Mouse (Mus musculus) kidney, embryonic 16.5 days (tissue): ENCODE results near the gene Arhgef28. TPM values are rescaled to one million over a fixed set of nuclear protein-coding genes. Genes with fewer than 3 reads are reported as not detected.

ENCODE experiments used
- ATAC-seq: fragments of 200-750 bp; cut with Nextera tagmentation; 2 replicates; pipeline ENCODE4 v1.8.0; 2017; ENCODE audit warnings: moderate TSS enrichment; ENCODE audit not compliant: low FRiP score, low TSS enrichment
- H3K27ac ChIP-seq: fragments of 300-500 bp; sonication (generic); 2 replicates; pipeline ENCODE4 v1.5.1; 2014; ENCODE audit warnings: low read length
- H3K27me3 ChIP-seq: fragments of 300-500 bp; sonication (generic); 2 replicates; pipeline ENCODE4 v1.6.1; 2014; ENCODE audit warnings: low read length, control low read depth, mixed read lengths; ENCODE audit not compliant: insufficient read depth
- H3K36me3 ChIP-seq: fragments of 300-500 bp; sonication (generic); 2 replicates; pipeline ENCODE4 v1.6.1; 2014; ENCODE audit warnings: low read length, control low read depth, mixed read lengths; ENCODE audit not compliant: insufficient read depth
- H3K4me1 ChIP-seq: fragments of 300-500 bp; sonication (generic); 2 replicates; pipeline ENCODE4 v1.6.1; 2014; ENCODE audit warnings: low read length, control low read depth, mixed read lengths; ENCODE audit not compliant: insufficient read depth
- H3K4me2 ChIP-seq: fragments of 300-500 bp; sonication (generic); replicated peaks from 2 replicates; pipeline ENCODE4 v1.6.1; 2014; ENCODE audit warnings: low read depth, low read length
- H3K4me3 ChIP-seq: fragments of 300-500 bp; sonication (generic); 2 replicates; pipeline ENCODE4 v1.5.1; 2014; ENCODE audit warnings: mild to moderate bottlenecking, low read length
- H3K9ac ChIP-seq: fragments of 300-500 bp; sonication (generic); replicated peaks from 2 replicates; pipeline ENCODE4 v1.6.1; 2014; ENCODE audit warnings: low read length
- H3K9me3 ChIP-seq: fragments of 300-500 bp; sonication (generic); 2 replicates; pipeline ENCODE4 v1.6.1; 2016; ENCODE audit warnings: low read length, control low read depth
- WGBS: fragments of 180-500 bp; shearing (Covaris S2); extraction: QIAGEN DNeasy Blood & Tissue Kit; methylation state at CpG from one replicate; pipeline ENCODE4 v1.1.7; 2014; 5-methylcytosine and 5-hydroxymethylcytosine counted together
- polyA plus RNA-seq: library from polyadenylated mRNA; unstranded; fragments of >200 nt; fragmentation: Nextera tagmentation; extraction: Ambion mirVana; gene quantifications from 2 replicates; pipeline ENCODE4 v1.2.1, GENCODE M21; 2015

Arhgef28 gene
- polyA plus RNA-seq, 1 experiment from 2014 or later, result 45.1 TPM

GRCm38 (mm10) chr13:97900380-97900758, 305.9 kb downstream of the Arhgef28 start:
- Histone ChIP-seq H3K36me3 (peaks cover 3% of the 10 kb centered on the region; the same call in 1 of the 2 replicates), H3K4me2 (no peak overlapping the region), H3K4me1 (no peaks in the 10 kb centered on the region), H3K9me3 (no peaks in the 10 kb centered on the region), H3K4me3 (no peak overlapping the region), H3K27me3 (no peaks in the 10 kb centered on the region), H3K9ac (no peak overlapping the region), H3K27ac (no peak overlapping the region)
- no peak for ATAC-seq
- WGBS, result 57% methylated on average over 3 of the region's 3 CpGs

DNA sequence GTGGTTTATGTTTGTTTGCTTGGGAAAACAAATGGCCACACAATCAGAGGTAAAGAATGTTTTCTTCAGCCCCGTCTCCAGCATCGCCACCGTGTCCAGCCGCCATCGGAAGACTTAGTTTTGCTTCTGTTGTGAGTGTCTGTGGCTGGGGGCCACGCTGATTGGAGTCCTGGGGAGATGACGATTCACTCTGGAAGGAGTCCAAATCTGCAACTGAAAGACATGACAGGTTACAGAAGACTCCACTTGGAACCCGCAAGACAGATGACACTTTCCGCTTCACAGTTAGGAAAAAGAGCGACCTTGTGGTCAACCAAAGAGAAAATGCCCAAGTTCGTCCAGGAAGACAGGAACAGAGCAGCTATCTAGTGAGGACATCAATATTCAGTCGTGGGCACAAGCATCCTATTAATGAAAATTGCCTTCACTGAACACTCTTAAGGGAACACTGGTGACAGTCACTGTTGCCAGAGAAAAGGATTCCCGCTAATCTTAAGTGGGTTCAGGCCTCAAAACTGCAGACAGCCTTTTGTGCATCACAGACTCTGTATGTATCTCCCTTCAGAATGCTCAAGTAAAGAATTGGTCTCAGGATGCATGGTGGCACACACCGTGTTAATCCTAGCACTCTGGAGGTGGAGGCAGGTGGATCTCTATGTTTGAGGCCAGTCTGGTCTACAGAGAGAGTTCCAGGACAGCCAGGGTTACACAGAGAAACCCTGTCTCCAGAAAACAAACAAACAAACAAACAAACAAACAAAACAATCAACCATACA, 306.4 kb downstream of the Arhgef28 start:
- Histone ChIP-seq H3K4me3 (no peak overlapping the region), H3K27me3 (no peaks in the 10 kb centered on the region), H3K4me2 (no peak overlapping the region), H3K27ac (no peak overlapping the region), H3K9me3 (no peaks in the 10 kb centered on the region), H3K9ac (no peak overlapping the region), H3K36me3 (peaks cover 3% of the 10 kb centered on the region; the same call in 1 of the 2 replicates), H3K4me1 (0 out of 2 replicates have a peak, but pooled peaks cover under 1% of the 10 kb centered on the region)
- WGBS, result 85% methylated on average over 14 of the region's 14 CpGs
- no peak for ATAC-seq

GRCm38 (mm10) chr13:97898590-97898989, 307.6 kb downstream of the Arhgef28 start:
- peaks cover 3% of the 10 kb centered on the region; the same call in 1 of the 2 replicates for H3K36me3 ChIP-seq
- WGBS, result 56% methylated on average over 2 of the region's 2 CpGs
- peaks cover 8% of the 10 kb centered on the region for H3K4me1 ChIP-seq
- no peak overlapping the region for H3K9ac ChIP-seq
- H3K4me3 ChIP-seq, result no peak overlapping the region
- H3K27me3 ChIP-seq, result no peaks in the 10 kb centered on the region
- no peak for ATAC-seq
- H3K27ac ChIP-seq, result no peak overlapping the region
- no peak overlapping the region for H3K4me2 ChIP-seq
- H3K9me3 ChIP-seq, result no peaks in the 10 kb centered on the region

DNA sequence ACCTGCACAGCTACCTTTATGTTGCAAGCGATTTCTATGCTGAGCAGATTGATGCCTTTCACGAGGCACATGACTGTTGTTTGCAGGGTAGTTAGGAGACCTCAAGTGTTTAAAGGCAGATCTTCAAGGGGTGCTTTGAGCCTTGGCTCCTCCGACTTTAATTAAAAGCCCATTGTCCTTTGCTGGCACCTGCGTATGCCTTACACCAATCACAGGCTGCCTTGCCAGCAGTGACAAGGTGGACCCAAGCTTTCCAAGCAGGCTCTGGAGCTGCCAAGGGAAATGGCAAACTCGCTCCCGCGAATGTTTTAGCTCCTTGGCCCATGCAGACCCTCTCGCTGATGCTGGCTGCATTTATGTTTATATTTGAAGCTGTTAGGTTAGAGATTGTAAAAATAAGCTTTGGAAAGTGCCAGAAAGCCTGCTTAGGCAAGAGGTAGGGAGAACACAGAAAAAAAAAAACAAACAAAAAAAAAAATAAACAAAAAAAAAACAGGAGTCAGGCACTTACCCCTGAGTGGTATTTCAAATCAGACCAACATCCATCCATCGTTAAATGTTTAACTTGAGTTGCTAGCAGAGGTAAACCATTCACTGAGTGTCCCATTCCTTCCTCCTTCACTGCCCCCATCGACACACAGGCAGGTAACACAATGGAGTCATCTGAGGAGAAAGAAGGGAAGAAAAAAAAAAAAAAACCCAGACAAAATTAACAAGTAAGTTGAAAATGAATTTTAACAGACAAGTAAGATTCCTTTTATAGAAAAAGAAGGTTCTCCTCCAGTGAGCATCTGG, 313.0 kb downstream of the Arhgef28 start:
- Histone ChIP-seq H3K36me3 (no peaks in the 10 kb centered on the region), H3K27me3 (no peaks in the 10 kb centered on the region), H3K27ac (peak overlapping the region; percentile 93), H3K9ac (0 out of 2 replicates have a peak overlapping the region, but pooled peaks have one; percentile 27), H3K4me1 (peaks cover 28% of the 10 kb centered on the region), H3K4me3 (no peak overlapping the region), H3K9me3 (no peaks in the 10 kb centered on the region), H3K4me2 (peak overlapping the region; percentile 31)
- 32% methylated on average over 10 of the region's 10 CpGs for WGBS
- ATAC-seq, result peak; percentile 67; the same call in 1 of the 2 replicates

GRCm38 (mm10) chr13:97892089-97892884, 314.0 kb downstream of the Arhgef28 start:
- H3K9ac ChIP-seq, result no peak overlapping the region
- H3K27ac ChIP-seq, result peak overlapping the region; percentile 93
- H3K36me3 ChIP-seq, result no peaks in the 10 kb centered on the region
- peaks cover 37% of the 10 kb centered on the region for H3K4me1 ChIP-seq
- no peaks in the 10 kb centered on the region for H3K9me3 ChIP-seq
- no peaks in the 10 kb centered on the region for H3K27me3 ChIP-seq
- WGBS, result 42% methylated on average over 15 of the region's 15 CpGs
- ATAC-seq, result peak; percentile 68; the same call in 1 of the 2 replicates
- peak overlapping the region; percentile 17; the same call in 1 of the 2 replicates for H3K4me2 ChIP-seq
- H3K4me3 ChIP-seq, result no peak overlapping the region

- Histone ChIP-seq H3K9ac (no peak overlapping the region), H3K27me3 (no peaks in the 10 kb centered on the region), H3K4me1 (peaks cover 26% of the 10 kb centered on the region), H3K9me3 (no peaks in the 10 kb centered on the region), H3K36me3 (no peaks in the 10 kb centered on the region), H3K4me3 (no peak overlapping the region), H3K27ac (no peak overlapping the region), H3K4me2 (no peak overlapping the region)
- WGBS, result 52% methylated on average over 6 of the region's 6 CpGs
- ATAC-seq, result no peak
Observed at GRCm38 (mm10) chr13:97888046-97888445, 318.2 kb downstream of the Arhgef28 start.

- no peak overlapping the region for H3K4me2 ChIP-seq
- no peak overlapping the region for H3K4me3 ChIP-seq
- peaks cover 21% of the 10 kb centered on the region for H3K4me1 ChIP-seq
- H3K27ac ChIP-seq, result no peak overlapping the region
- H3K9me3 ChIP-seq, result no peaks in the 10 kb centered on the region
- ATAC-seq, result no peak
- no peak overlapping the region for H3K9ac ChIP-seq
- 24% methylated on average over 7 of the region's 7 CpGs for WGBS
- no peaks in the 10 kb centered on the region for H3K27me3 ChIP-seq
- no peaks in the 10 kb centered on the region for H3K36me3 ChIP-seq
Observed at GRCm38 (mm10) chr13:97887558-97887957, 318.7 kb downstream of the Arhgef28 start.

DNA sequence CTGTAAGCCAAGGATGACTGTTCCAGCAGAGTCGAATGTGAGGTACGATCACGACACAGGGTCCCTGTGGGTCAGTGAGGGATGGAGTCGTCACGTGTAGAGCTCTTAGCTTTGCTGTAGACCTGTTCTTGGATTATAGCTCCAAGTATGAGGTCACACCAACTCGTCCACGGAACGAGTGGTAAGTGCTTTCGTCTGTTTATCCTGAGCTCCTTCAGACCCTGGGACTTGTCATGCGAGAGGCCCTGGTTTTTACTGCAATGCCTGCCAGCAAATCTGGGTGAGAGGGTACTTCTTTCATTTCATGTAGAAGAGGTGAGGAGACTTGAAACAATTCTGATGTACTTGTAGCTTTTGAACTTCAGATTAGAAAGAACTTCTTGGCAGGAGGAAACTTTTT, 322.6 kb downstream of the Arhgef28 start:
- peaks cover 10% of the 10 kb centered on the region; the same call in 1 of the 2 replicates for H3K4me1 ChIP-seq
- H3K27me3 ChIP-seq, result no peaks in the 10 kb centered on the region
- no peak overlapping the region for H3K27ac ChIP-seq
- no peaks in the 10 kb centered on the region for H3K36me3 ChIP-seq
- no peak for ATAC-seq
- H3K4me3 ChIP-seq, result no peak overlapping the region
- WGBS, result 73% methylated on average over 10 of the region's 10 CpGs
- H3K9me3 ChIP-seq, result no peaks in the 10 kb centered on the region
- H3K9ac ChIP-seq, result no peak overlapping the region
- H3K4me2 ChIP-seq, result no peak overlapping the region

GRCm38 (mm10) chr13:97876450-97876849, 329.8 kb downstream of the Arhgef28 start:
- 0 out of 2 replicates have a peak, but pooled peaks have one; percentile 39 for ATAC-seq
- WGBS, result 46% methylated on average over 4 of the region's 4 CpGs
- no peaks in the 10 kb centered on the region for H3K9me3 ChIP-seq
- H3K4me3 ChIP-seq, result no peak overlapping the region
- H3K9ac ChIP-seq, result no peak overlapping the region
- H3K36me3 ChIP-seq, result no peaks in the 10 kb centered on the region
- H3K27ac ChIP-seq, result peak overlapping the region; percentile 34; the same call in 1 of the 2 replicates
- H3K4me2 ChIP-seq, result no peak overlapping the region
- peaks cover 26% of the 10 kb centered on the region for H3K4me1 ChIP-seq
- H3K27me3 ChIP-seq, result no peaks in the 10 kb centered on the region
